Mouse (Mus musculus) heart, embryonic 11.5 days (tissue): ENCODE results near the gene Gm17657. TPM values are rescaled to one million over a fixed set of nuclear protein-coding genes. Genes with fewer than 3 reads are reported as not detected.

Source experiments
- ATAC-seq: fragments of 200-750 bp; cut with Nextera tagmentation; replicated peaks from 2 replicates; pipeline ENCODE4 v1.8.0; 2017; ENCODE audit warnings: moderate library complexity; ENCODE audit not compliant: insufficient number of reproducible peaks, low FRiP score, low TSS enrichment
- H3K27ac ChIP-seq: fragments of 300-500 bp; sonication (generic); 2 replicates; pipeline ENCODE4 v1.5.1; 2014; ENCODE audit warnings: mild to moderate bottlenecking, low read depth, low read length
- H3K27me3 ChIP-seq: fragments of 300-500 bp; sonication (generic); 2 replicates; pipeline ENCODE4 v1.6.1; 2014; ENCODE audit warnings: mild to moderate bottlenecking, low read length, mixed read lengths; ENCODE audit not compliant: control insufficient read depth, insufficient read depth
- H3K36me3 ChIP-seq: fragments of 300-500 bp; sonication (generic); 2 replicates; pipeline ENCODE4 v1.6.1; 2014; ENCODE audit warnings: mild to moderate bottlenecking, low read length, moderate library complexity, mixed read lengths; ENCODE audit not compliant: control insufficient read depth, insufficient read depth
- H3K4me1 ChIP-seq: fragments of 300-500 bp; sonication (generic); 2 replicates; pipeline ENCODE4 v1.6.1; 2014; ENCODE audit warnings: low read length; ENCODE audit not compliant: control insufficient read depth, insufficient read depth
- H3K4me2 ChIP-seq: fragments of 300-500 bp; sonication (generic); 2 replicates; pipeline ENCODE4 v1.6.1; 2014; ENCODE audit warnings: mild to moderate bottlenecking, moderate library complexity
- H3K4me3 ChIP-seq: fragments of 300-500 bp; sonication (generic); 2 replicates; pipeline ENCODE4 v1.5.1; 2014; ENCODE audit warnings: low read depth, low read length
- H3K9ac ChIP-seq: fragments of 300-500 bp; sonication (generic); 2 replicates; pipeline ENCODE4 v1.6.1; 2014; ENCODE audit warnings: mild to moderate bottlenecking, low read depth, low read length, moderate library complexity
- H3K9me3 ChIP-seq: fragments of 300-500 bp; sonication (generic); replicated peaks from 2 replicates; pipeline ENCODE4 v1.6.1; 2016; ENCODE audit warnings: low read length; ENCODE audit not compliant: control insufficient read depth
- WGBS: fragments of 180-500 bp; shearing (Covaris S2); extraction: QIAGEN DNeasy Blood & Tissue Kit; methylation state at CpG from one replicate; pipeline ENCODE4 v1.1.7; 2014; ENCODE audit not compliant: insufficient replicate concordance; 5-methylcytosine and 5-hydroxymethylcytosine counted together
- polyA plus RNA-seq: library from polyadenylated mRNA; unstranded; fragments of >200 nt; fragmentation: Nextera tagmentation; extraction: Ambion mirVana; gene quantifications from 2 replicates; pipeline ENCODE4 v1.2.1, GENCODE M21; 2014

Gene Gm17657
- polyA plus RNA-seq, 1 experiment from 2014 or later: not detected

DNA sequence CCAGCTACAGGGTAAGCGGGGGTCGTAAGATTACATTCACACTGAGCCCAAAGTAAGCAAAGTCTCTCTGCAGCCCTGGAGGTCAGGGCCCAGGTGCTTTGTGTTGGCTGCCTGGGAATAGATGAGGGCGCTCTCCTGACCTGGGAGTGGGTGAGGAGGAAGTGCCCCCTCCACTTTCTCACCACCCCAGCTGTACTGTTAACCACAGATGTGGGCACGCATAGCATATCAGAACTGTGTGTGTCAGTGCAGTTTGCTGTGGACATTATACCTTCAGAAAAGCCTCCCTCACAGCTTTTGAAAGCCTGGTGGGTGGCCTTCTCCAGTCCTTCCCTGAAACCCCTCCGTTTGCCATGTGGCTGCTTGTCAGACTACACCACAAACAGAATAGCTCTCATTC, 34.9 kb upstream of the Gm17657 start:
- Histone ChIP-seq H3K27ac (no peak overlapping the region), H3K4me3 (no peak overlapping the region), H3K4me2 (no peak overlapping the region), H3K9ac (no peak overlapping the region), H3K36me3 (peaks cover 11% of the 10 kb centered on the region), H3K9me3 (no peaks in the 10 kb centered on the region), H3K4me1 (peaks cover 4% of the 10 kb centered on the region), H3K27me3 (no peaks in the 10 kb centered on the region)
- ATAC-seq: no peak
- WGBS: 69% methylated on average over 5 of the region's 5 CpGs

DNA sequence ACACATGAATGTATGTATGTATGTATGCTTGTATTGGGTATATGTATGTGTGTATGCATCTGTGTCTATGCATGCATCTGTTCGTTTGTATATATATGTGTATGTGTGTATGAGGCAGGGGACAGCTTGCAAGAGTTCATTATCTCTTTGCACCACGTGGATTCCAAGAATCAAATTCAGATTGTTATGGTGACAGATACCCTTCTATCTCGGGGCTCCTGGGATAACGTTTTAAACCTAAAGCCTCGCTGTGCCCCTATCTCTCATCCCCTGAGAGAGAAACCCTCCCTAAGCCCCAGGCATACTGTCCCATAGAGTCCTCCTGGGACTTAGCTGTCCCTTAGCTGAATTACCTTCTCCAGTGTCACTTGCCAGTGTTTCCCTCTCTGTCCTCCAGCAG, 34.1 kb upstream of the Gm17657 start:
- Histone ChIP-seq H3K27ac (no peak overlapping the region), H3K4me3 (no peak overlapping the region), H3K9ac (no peak overlapping the region), H3K27me3 (no peaks in the 10 kb centered on the region), H3K4me1 (no peaks in the 10 kb centered on the region), H3K36me3 (peaks cover 14% of the 10 kb centered on the region), H3K9me3 (no peaks in the 10 kb centered on the region), H3K4me2 (no peak overlapping the region)
- WGBS: 77% methylated on average over 5 of the region's 5 CpGs
- no peak for ATAC-seq

DNA sequence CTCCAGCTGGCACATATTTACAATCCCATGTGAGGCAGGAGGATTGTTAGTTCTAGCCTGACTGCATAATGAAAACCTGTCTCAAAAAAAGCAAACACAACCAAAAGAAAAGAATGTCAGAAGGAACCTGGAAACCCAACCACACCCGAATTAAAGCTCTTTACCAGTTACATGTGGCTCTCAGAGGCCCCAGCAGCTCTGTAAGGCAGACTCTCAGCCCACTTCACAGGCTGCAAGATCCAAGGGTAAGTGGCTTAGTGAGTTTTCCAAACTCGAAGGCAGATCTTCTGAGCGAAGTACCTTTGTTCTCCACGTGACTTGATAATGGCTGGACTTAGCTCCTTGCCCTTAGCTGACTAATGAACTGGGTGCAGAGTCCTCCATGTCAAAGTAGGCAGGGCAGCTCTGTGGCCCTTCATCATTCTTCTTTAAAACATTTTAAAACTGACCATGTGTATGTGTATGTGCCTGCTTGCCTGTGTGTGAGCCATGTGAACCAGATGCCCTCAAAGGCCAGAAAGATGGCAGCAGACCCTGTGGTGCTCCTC, 30.2 kb upstream of the Gm17657 start:
- Histone ChIP-seq H3K9me3 (no peaks in the 10 kb centered on the region), H3K4me2 (no peak overlapping the region), H3K27ac (no peak overlapping the region), H3K9ac (no peak overlapping the region), H3K36me3 (peaks cover 12% of the 10 kb centered on the region), H3K4me3 (no peak overlapping the region), H3K4me1 (no peaks in the 10 kb centered on the region), H3K27me3 (no peaks in the 10 kb centered on the region)
- ATAC-seq: no peak
- WGBS: 72% methylated on average over 4 of the region's 4 CpGs

DNA sequence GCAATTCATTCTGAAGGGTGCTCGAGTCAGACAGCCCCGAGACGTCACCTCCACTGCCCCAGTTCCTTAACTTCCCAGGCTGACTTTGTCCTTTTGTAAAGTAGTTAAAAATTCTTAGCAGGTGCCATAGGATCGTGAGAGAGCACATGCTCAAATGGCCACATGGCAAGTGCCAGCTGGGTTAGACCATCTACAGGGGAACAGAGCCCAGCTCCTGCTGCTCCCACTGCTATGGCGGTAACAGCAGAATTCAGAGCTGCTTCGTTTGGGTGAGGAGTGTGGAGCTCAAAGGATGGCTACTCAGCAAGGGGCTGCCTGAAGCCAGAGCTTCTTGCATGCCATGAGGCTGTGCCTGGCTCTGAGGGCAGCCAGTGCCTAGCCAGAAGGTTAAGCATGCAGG, 20.4 kb upstream of the Gm17657 start:
- no peak overlapping the region for H3K4me2 ChIP-seq
- no peak for ATAC-seq
- H3K9me3 ChIP-seq: no peaks in the 10 kb centered on the region
- H3K9ac ChIP-seq: no peak overlapping the region
- H3K4me1 ChIP-seq: no peaks in the 10 kb centered on the region
- H3K4me3 ChIP-seq: no peak overlapping the region
- H3K36me3 ChIP-seq: peaks cover 24% of the 10 kb centered on the region
- H3K27ac ChIP-seq: no peak overlapping the region
- WGBS: 82% methylated on average over 6 of the region's 6 CpGs
- no peaks in the 10 kb centered on the region for H3K27me3 ChIP-seq

DNA sequence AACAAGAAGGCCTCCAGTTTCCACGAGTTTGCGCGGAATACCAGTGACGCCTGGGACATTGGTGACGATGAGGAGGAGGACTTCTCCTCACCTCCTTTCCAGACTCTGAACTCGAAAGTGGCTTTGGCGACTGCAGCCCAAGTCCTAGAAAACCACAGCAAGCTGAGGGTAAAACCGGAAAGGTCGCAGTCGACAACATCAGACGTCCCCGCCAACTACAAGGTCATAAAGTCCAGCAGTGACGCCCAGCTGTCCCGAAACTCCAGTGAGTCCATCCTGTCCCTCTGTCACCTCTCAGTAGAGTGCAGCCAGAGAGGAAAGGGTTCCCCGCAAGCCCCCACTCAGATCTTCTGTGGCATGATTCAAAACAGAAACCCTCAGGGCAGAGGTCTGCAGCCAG, 19.0 kb upstream of the Gm17657 start:
- Histone ChIP-seq H3K9me3 (no peaks in the 10 kb centered on the region), H3K4me1 (no peaks in the 10 kb centered on the region), H3K27ac (no peak overlapping the region), H3K9ac (no peak overlapping the region), H3K4me2 (no peak overlapping the region), H3K4me3 (no peak overlapping the region), H3K27me3 (no peaks in the 10 kb centered on the region), H3K36me3 (peaks cover 24% of the 10 kb centered on the region)
- 83% methylated on average over 15 of the region's 15 CpGs for WGBS
- ATAC-seq: no peak

DNA sequence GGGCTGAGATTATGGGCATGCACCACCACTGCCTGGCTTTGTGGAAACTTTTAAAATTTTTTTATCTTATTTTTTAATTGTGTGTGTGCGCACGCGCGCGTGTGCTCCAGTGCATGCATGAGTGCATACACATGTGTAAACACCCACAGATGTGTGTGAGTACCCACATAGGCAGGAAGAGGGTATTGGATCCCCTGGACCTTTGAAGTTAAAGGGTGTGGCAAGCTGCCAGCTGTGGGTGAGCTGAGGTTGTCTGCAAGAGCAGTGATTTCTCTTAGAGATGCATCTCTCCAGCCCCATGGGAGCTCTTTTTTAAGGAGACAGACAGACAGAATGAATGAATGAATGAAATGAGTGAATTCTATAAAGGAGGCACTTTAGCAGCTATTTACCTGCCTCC, 16.1 kb upstream of the Gm17657 start:
- no peaks in the 10 kb centered on the region for H3K4me1 ChIP-seq
- H3K4me2 ChIP-seq: no peak overlapping the region
- H3K27me3 ChIP-seq: no peaks in the 10 kb centered on the region
- no peak overlapping the region for H3K9ac ChIP-seq
- no peak for ATAC-seq
- H3K4me3 ChIP-seq: no peak overlapping the region
- WGBS: 95% methylated on average over 5 of the region's 5 CpGs
- H3K36me3 ChIP-seq: peaks cover 8% of the 10 kb centered on the region
- H3K27ac ChIP-seq: no peak overlapping the region
- H3K9me3 ChIP-seq: no peaks in the 10 kb centered on the region

DNA sequence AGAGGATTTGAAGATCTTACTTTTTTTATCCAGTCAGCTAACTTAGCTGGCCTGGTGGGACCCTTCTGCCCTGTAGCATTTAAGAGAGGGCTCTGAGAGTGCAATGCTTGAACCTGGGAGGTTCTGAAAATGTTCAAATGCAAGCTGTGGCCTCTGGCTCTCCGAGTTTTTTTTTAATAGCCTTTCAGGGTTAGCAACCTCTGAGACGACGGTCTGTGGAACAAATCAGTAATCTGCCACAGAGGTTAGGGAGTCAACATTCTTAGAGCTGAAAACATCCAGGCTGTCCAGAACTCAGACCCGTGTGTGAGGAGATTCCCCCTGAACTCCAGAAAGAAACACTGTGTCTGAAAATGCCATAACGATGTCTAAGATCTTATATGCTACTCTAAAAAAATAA, 9.0 kb upstream of the Gm17657 start:
- no peak overlapping the region for H3K9ac ChIP-seq
- H3K36me3 ChIP-seq: no peaks in the 10 kb centered on the region
- H3K4me2 ChIP-seq: no peak overlapping the region
- ATAC-seq: no peak
- no peaks in the 10 kb centered on the region for H3K9me3 ChIP-seq
- no peak overlapping the region for H3K4me3 ChIP-seq
- no peaks in the 10 kb centered on the region for H3K27me3 ChIP-seq
- no peak overlapping the region for H3K27ac ChIP-seq
- 69% methylated on average over 5 of the region's 5 CpGs for WGBS
- peaks cover 15% of the 10 kb centered on the region for H3K4me1 ChIP-seq

DNA sequence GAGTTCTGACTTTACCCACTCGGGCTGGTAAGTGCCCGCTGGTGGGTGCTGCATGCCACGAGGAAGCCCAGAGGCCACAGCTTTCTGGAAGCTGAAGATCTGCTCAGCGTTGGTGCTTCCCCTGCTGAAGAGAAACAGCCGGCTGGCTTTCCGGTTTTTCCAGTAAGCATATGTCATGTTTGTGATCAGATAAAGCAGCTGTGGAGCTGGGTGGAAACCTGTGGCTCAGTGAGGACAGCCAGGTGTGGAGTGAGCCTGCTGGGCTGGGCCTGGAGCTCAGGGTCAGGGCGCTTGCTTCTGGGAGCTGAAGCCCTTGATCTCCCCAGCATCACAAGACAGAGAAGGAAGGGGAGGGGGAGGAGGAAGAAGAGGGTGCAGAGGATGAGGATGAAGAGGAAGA, 7.5 kb upstream of the Gm17657 start:
- H3K4me3 ChIP-seq: no peak overlapping the region
- H3K9ac ChIP-seq: no peak overlapping the region
- peaks cover 15% of the 10 kb centered on the region for H3K4me1 ChIP-seq
- 0 out of 2 replicates have a peak overlapping the region, but pooled peaks have one; percentile 36 for H3K27ac ChIP-seq
- no peak for ATAC-seq
- H3K36me3 ChIP-seq: no peaks in the 10 kb centered on the region
- no peaks in the 10 kb centered on the region for H3K27me3 ChIP-seq
- no peak overlapping the region for H3K4me2 ChIP-seq
- H3K9me3 ChIP-seq: no peaks in the 10 kb centered on the region
- WGBS: 70% methylated on average over 7 of the region's 7 CpGs

DNA sequence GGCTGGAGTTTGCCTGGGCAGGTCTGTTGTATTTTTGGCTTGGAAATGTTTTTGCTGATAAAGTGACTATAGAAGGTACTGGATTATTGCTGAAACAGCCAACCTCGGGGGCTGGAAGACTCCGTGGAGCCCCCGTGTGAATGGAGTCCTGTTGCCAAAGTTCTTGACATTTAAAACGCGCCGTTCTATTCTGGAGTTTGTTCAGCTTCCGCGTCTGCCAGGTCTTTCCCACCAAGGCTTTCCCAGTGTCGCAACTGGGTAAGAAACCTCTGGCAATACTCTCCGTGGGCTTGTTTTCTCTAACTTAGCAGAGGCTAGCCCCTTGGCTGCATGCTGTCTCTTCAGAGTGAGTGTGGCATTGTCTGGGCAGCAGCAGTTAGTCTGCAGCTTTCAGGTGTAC, 7.0 kb upstream of the Gm17657 start:
- Histone ChIP-seq H3K27ac (0 out of 2 replicates have a peak overlapping the region, but pooled peaks have one; percentile 36), H3K9ac (no peak overlapping the region), H3K27me3 (no peaks in the 10 kb centered on the region), H3K4me1 (peaks cover 15% of the 10 kb centered on the region), H3K4me3 (no peak overlapping the region), H3K9me3 (no peaks in the 10 kb centered on the region), H3K4me2 (no peak overlapping the region), H3K36me3 (no peaks in the 10 kb centered on the region)
- 78% methylated on average over 10 of the region's 10 CpGs for WGBS
- ATAC-seq: no peak
